Mouse (Mus musculus): ENCODE measurements around the gene Ctsw.

The Ctsw gene

DNA sequence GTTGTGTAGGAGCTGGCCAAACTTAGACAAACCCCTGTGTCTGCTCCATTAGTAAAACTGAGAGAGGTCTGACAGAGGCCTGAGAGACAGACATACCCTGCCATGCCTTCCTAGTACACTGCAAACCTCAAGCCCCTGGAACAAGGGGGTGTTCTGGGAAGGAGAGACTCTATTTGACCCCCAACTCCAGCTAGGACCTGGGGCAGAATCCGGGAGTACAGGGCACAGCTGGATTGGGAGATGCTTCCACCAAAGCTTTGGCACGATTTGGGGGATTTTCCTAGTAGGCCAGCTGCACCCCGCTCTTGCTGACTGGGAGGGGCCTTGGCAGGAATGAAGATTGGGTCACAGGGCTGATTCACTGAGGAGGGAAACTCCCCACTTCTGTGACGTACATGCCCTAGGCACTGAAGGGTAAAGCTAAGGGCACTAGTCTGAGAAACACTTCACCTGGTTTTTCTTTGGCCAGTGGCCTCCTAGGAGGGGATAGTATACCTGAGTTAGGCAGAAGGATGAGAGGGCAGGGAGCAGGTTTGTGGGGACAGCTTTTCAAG is 36.3 kb downstream of the Ctsw start:
- peak; percentile 32 for DNase-seq (ENCODE audit: low read depth, low spot score)

DNA sequence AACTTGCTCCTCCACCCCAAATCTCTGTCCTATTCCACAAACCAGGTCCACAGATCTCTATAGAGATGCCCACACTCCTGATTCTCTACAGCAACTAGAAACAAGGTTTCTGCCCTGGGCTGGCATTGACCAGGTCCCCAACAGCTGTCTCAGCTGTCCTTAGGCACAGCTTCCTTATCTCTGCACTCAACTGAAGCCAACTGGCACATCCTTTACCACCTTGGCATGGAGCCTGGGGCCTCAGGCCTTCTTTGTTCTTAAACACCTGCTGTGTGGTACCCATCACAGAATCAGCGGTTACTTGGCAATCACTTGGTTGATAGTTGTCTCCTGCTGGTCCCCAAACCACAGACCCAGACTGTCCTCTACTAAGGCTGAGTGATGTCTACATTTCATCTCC is 37.9 kb downstream of the Ctsw start:
- DNase-seq (ENCODE audit: low read depth, low spot score), result no peak

GRCm38 (mm10) chr19:5429806-5430205 is 38.5 kb downstream of the Ctsw start:
- DNase-seq (ENCODE audit: low read depth, low spot score), result no peak

- DNase-seq (ENCODE audit: low read depth, low spot score), result no peak
These were observed 39.1 kb downstream of the Ctsw start for GRCm38 (mm10) chr19:5429219-5429618.

DNA sequence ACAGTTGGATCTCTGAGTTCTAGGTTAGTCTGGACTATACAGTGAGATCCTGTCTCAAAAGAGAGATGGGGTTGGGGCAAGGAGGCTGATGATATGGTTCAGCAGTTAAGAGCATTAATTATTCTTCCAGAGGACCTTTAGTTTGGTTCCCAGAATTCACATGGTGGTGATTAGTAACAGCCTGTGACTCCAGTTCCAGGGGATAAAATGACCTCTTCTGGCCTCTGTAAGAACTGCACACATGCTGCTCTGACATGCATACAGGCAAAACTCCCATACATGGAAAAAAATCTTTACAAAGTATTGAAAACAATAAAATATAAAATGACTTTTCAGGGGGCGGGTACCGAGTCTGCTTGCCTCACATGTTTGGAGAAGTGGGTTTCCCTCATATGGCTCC is 40.2 kb downstream of the Ctsw start:
- DNase-seq (ENCODE audit: low read depth, low spot score), result peak; percentile 56

DNA sequence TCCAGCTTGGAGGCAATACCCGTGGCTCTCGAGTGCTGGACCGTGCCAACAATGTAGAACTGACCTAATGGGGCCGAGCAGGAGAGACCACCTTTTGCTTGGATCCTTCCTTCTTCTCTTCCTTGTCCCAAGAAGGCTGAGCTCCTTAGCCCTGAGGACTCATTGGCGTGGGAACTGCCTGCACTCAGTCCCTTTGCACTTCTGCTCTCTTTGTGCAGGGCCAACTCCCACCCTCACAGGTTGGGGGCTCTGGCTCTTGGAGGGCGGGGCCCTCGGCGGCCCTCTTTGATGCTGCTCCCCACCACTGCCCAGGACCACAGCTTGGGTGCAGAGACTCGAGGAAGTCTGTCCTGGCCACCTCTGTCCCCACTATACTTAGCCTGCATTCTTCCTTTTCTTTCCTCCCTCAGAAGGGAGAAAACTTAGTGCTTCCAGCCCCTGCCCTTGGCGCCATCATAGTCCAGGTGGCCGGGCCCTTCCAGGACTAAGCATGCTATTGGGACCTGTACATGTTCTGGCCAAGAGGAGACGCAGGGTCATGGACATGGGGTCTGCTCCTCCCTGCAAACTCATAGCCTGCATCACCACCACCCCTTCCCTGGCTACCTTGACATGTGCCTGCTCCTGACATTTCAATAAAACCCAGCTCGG is 41.5 kb downstream of the Ctsw start:
- DNase-seq (ENCODE audit: low read depth, low spot score), result no peak

- DNase-seq (ENCODE audit: low read depth, low spot score), result no peak
These were observed 42.3 kb downstream of the Ctsw start for GRCm38 (mm10) chr19:5425906-5426565.

DNA sequence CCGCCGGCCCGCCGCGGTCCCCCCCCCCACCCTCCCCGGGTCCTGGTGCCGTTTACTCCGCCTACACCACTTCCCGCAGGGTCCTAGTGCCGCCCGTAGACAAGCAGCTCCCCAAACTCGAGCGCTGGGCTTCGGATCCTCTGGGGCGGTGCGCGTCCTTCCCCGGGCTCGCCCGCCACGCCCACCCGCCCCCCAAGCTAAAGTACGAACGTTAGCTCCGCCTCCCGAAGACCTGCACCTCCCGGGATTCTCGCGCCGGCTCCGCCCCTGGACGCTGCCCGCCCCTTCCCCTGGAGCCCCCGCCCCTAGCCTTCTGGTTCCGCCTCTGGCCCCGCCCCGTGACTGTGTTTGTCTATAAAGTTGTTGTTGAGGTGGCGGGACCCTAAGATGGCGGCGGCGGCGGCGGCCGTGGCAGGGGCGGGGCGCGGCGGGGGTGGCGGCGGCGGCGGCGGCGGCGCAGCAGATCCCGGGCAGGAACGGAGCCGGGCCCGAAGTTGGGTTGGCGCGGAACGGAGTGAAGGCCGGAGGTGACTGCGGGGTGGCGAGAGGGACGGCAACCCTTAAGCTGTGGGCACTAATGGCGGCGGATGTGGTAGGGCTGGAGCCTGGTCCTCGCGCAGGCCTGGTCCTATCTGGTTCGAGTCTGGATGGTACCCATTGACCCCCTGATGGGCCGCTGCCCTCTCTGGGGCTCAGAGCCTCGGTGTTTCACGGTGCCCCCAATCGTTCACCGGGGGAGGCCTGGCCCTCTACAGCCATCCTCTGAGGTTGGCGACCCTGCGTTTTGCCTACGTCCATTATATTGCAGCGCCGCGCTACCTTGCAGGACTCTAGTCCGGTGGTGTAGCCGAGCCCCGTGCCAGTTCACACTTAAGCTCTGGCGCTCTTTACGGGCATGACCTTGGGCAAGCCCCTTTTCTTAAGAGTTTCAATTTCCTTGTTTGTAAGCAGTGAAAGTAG is 43.2 kb downstream of the Ctsw start, which contains the start of the genes Drap1 and AI837181:
TSS of gene Drap1 (minus strand) at position 198 of the 960 bp plus-strand sequence.
TSS of gene AI837181 (plus strand) at position 363 of the 960 bp plus-strand sequence.
- DNase-seq (ENCODE audit: low read depth, low spot score), result peak; percentile 98

GRCm38 (mm10) chr19:5424092-5424781 is 44.1 kb downstream of the Ctsw start:
- peak; percentile 67 for DNase-seq (ENCODE audit: low read depth, low spot score)

GRCm38 (mm10) chr19:5423561-5423960 is 44.7 kb downstream of the Ctsw start:
- DNase-seq (ENCODE audit: low read depth, low spot score), result no peak

DNA sequence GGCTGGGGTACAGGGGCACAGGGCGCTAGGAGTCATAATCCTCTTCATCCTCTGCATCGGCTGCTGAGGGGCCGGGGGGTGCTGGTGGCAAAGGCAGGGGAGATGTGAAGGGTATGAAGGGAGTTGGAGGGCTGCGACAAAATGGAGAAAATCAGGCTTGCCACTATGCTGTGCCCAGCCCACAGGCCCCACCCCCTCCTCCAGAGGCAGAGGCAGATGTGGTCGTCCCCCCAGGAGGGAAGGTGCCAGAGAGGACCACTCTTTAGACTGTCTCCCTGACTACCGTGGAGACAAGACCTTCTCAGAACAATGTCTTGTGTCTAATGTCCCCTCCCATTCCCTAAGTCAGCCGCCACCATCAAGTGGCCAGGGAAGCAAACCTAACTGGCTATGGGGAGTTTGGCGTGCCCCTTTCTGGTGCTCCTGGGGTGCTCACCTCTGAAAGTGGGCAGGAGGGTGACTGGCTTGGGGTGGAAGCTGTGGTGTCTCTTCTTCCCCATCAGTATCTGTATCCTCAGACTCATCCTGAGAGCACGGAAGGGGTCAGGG is 45.3 kb downstream of the Ctsw start:
- DNase-seq (ENCODE audit: low read depth, low spot score), result no peak

GRCm38 (mm10) chr19:5422267-5422666 is 46.0 kb downstream of the Ctsw start:
- DNase-seq (ENCODE audit: low read depth, low spot score), result no peak

- no peak for DNase-seq (ENCODE audit: low read depth, low spot score)
These were observed 46.5 kb downstream of the Ctsw start for GRCm38 (mm10) chr19:5421784-5422183.

DNA sequence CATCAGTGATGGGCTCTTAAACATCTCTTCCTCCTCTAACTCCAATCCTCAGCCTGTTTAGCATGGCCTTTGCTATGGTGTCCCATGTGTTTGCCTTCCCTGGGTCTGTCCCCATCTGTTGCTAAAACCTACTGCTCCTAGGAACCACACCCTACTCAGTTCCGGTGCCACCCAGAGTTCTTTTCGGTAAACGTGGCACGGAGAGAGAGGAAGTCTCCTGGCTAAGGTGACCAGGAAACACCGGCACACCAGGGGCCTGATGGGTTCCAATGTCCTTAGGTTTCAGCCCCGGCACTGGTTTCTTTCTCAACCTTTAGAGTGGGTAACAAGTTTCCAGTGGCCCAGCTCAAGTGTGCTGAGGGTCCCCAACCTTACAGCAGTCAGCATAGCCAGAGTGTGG is 47.7 kb downstream of the Ctsw start:
- DNase-seq (ENCODE audit: low read depth, low spot score), result no peak

GRCm38 (mm10) chr19:5419630-5420029 is 48.7 kb downstream of the Ctsw start:
- DNase-seq (ENCODE audit: low read depth, low spot score), result no peak

- DNase-seq (ENCODE audit: low read depth, low spot score), result no peak
These were observed 49.4 kb downstream of the Ctsw start for GRCm38 (mm10) chr19:5418750-5419466.
